Comparison of ENCODE assay signal across 20 mouse cellular contexts in the genomic region with DNA sequence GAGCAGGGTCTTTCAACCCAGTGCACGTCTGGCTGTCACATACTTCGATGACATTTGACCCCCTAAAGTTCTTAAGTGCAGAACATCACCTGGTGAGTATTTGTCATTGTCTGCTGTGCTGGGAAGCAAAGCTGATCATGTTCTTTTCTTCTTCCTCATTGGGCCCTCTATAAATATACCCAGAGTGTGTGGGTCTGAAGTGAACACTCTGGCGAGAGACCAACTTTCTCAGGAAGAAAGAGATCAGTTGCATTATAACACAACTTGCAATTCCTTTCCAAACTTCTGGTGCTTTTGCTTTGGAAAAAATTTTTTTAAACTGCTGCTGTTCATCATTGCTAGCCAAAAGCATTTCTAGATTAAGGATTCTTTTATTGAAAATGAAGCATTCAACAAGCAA.
"Had no signal": no experiment of that assay in that cellular context is flagged by ENCODE, and none has a peak within 500 bp of the region (broad histone marks: within the 10 kb centered on the region; RNA-seq: fewer than 3 reads in every experiment).

No protein-coding gene starts in this region.

- H3K9ac ChIP-seq: liver, embryonic 15.5 days; liver, postnatal 0 days; lung, embryonic 15.5 days; midbrain, embryonic 13.5 days; midbrain, embryonic 15.5 days; neural tube, embryonic 12.5 days had no signal

- H3K4me3 ChIP-seq: liver, embryonic 15.5 days; lung, embryonic 15.5 days; megakaryocyte, embryonic 14.5 days; midbrain, embryonic 13.5 days; midbrain, embryonic 15.5 days; neural tube, embryonic 12.5 days had no signal

- H3K9me3 ChIP-seq: liver, embryonic 15.5 days; lung, embryonic 15.5 days; midbrain, embryonic 13.5 days; midbrain, embryonic 15.5 days; neural tube, embryonic 12.5 days had no signal

- ATAC-seq: liver, postnatal 0 days; lung, postnatal 0 days; midbrain, embryonic 13.5 days; midbrain, embryonic 15.5 days had no signal

- H3K27me3 ChIP-seq: liver, embryonic 15.5 days; lung, embryonic 15.5 days; midbrain, embryonic 13.5 days; midbrain, embryonic 15.5 days; neural tube, embryonic 12.5 days had no signal

- H3K4me1 ChIP-seq: liver, embryonic 15.5 days; lung, embryonic 15.5 days; megakaryocyte, embryonic 14.5 days; midbrain, embryonic 13.5 days; midbrain, embryonic 15.5 days; neural tube, embryonic 12.5 days had no signal

- H3K27ac ChIP-seq: liver, embryonic 15.5 days; lung, embryonic 15.5 days; macrophage; midbrain, embryonic 13.5 days; midbrain, embryonic 15.5 days; neural tube, embryonic 12.5 days had no signal

- H3K4me2 ChIP-seq: liver, embryonic 15.5 days; lung, embryonic 15.5 days; midbrain, embryonic 11.5 days; midbrain, embryonic 13.5 days; midbrain, embryonic 15.5 days; neural tube, embryonic 12.5 days had no signal

- H3K36me3 ChIP-seq: liver, embryonic 15.5 days; lung, embryonic 15.5 days; midbrain, embryonic 13.5 days; midbrain, embryonic 15.5 days; neural tube, embryonic 12.5 days had no signal

- DNase-seq: liver, postnatal 0 days; lung, adult 2 months; lung, postnatal 14 days; lung, postnatal 36 days; retina, postnatal 1 day; right cerebral cortex, postnatal 25 days; right cerebral cortex, postnatal 4 days; spleen, adult 18-20 months; thymus, adult 2 months; thymus, postnatal 14 days; thymus, postnatal 36 days had no signal
